Mouse (Mus musculus) erythroid progenitor cell, adult 5-6 weeks (primary cell): ENCODE measurements around the gene Serpina3m. TPM values are rescaled to one million over a fixed set of nuclear protein-coding genes. Genes with fewer than 3 reads are reported as not detected.
"Not testable (repeated sequence)": the region's sequence is repeated elsewhere in the genome, so short reads cannot be mapped to it uniquely, and the experiment has no call there.

Experiments used
- ATAC-seq: replicated peaks from 2 replicates; pipeline ENCODE4 v1.8.0; 2016; ENCODE audit warnings: moderate number of reproducible peaks, mild to moderate bottlenecking, moderate TSS enrichment, inconsistent platforms; ENCODE audit not compliant: poor library complexity, low FRiP score, severe bottlenecking
- total RNA-seq, 2 experiments: library from RNA; stranded (forward) in 1 of 2; stranded (reverse) in 1 of 2; fragments of 150-400 nt in 1 of 2; fragments of 186-747, 209-891 nt in 1 of 2; gene quantifications; 2 replicates each; pipeline versions ENCODE4 v1.2.3 to v1.2.4; 2015 to 2017; ENCODE audit warnings: low replicate concordance in 2 of 2

The Serpina3m gene
- total RNA-seq, 2 experiments from 2014 or later, result not detected

DNA sequence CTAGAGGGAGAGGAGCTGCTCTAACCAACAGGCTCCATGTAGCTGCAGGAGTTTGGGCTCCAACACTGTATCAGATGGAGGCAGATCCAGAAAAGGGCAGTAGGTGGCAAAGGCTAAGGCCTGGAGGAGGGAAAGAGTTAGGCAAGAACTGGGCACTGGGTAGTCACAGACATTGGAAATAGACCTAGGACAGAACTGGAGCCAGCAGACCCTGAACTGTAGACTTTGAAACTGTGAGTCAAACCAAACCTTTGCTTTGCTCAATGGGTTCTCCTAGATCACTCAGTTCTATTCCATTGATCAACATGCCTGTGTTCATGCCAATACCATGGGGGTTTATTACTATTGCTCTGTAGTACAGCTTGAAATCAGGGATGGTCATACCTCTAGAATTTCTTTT is 47.7 kb downstream of the Serpina3m start:
- ATAC-seq, result not testable (repeated sequence)

DNA sequence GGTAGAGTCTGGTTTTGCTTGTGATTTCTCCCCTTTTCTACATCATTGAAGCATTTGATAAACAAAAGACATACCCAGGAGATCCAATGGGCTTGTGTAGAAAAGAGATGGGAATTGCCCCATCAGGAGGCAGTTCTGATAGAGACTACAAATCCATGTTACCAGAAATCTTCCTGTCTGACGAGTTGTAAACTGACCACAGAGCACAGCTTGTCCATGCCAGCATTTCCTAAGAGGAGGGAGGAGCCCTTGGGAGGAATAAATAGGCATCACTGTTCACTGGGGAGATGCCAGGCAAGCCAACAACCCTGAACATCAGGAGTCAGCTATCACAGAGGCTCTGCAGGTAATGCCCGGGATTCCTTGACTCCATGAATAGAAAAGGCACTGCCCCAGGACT is 48.6 kb downstream of the Serpina3m start:
- ATAC-seq, result not testable (repeated sequence)

DNA sequence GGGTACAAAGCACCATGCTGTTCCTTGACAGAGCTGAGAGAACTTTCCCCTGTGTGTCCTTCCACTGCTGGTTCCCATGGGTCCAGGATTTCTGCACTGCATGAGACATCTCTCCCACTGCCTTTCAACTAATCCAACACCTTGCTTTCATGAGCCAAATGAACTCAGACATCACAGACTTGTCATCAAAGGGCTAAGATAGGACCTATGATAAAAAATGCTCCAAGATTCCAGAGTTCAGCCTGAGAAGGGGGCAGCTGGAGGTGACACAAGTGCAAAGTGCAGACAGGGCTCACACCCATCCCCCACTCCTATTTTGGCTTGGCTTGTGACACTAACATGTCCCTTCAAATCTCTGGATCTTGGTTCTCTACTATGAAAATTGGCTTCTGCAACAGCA is 50.2 kb downstream of the Serpina3m start:
- ATAC-seq, result no peak

DNA sequence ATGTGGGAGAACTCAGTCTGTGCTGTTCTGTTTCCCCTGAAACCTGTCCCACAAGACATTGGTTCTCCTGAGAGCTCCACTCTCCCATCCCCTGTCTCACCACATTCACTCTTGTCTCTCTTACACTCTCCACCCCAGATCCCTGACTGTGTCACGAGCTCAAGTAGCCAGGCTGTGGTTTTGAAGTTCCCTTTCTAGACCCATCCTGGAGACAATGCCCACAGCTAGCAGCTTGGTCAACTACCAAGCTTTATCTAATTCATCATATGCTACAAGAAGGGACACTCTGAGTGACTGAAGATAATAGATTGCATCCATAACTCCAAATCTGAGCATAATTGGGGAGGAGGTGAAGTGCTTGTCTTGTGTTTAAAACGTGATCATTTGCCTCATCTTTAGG is 52.8 kb downstream of the Serpina3m start:
- not testable (repeated sequence) for ATAC-seq

DNA sequence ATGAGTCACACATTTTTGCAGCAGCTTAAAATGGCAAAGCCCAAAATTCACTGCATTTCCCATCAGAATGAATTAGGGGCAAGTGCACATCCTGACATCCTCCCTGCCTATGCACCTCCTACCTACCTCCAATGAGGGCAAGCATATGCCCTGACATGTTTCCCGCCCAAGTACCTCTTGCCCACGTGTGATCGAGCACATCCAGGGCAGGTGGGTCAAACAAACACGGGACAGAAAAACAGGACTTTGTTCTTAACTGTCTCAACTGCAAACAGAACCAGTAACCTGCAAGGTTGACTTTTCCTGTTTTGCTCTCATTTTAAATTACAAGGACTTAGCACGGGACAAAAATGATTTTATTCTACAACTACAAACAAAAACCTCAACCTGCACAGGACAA is 65.7 kb downstream of the Serpina3m start:
- ATAC-seq, result no peak

DNA sequence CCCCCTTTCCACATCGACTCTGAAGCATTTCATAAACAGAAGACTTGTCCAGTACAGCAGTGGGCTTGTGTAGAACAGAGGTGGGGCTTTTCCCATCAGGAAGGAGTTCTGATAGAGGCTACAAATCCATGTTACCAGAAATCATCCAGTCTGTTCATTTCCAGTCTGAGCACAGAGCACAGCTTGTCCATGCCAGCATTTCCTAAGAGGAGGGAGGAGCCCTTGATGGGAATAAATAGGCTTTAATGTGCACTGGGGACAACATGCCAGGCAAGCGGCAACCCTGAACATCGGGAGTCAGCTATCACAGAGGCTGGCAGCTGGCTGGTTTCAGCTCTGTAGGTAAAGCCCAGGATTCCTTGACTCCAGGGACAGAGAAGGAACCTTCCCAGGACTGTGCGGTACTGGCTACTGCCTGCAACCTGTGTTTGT is 68.2 kb downstream of the Serpina3m start, which contains the start of gene Serpina3n:
TSS of gene Serpina3n (plus strand) at position 276 of the 432 bp plus-strand sequence.
- no peak for ATAC-seq

DNA sequence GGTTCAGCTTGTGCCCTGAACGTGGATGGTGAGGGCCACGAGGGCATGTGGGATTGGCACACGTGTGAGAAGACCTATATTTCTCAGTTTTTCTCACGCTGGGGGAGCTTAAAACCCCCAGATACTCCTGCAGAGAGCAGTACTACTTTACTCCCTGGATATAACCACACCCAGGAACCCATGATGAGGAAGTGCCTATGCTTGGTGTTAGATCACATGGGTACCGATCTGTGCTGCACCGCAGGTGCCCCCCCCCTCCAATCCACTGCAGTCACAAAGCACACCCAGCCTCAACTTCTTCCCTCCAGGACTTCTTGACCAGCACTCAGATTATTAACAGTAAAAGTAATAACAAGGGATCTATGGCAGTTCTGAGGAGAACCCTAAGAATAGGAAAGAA is 74.2 kb downstream of the Serpina3m start:
- no peak for ATAC-seq

DNA sequence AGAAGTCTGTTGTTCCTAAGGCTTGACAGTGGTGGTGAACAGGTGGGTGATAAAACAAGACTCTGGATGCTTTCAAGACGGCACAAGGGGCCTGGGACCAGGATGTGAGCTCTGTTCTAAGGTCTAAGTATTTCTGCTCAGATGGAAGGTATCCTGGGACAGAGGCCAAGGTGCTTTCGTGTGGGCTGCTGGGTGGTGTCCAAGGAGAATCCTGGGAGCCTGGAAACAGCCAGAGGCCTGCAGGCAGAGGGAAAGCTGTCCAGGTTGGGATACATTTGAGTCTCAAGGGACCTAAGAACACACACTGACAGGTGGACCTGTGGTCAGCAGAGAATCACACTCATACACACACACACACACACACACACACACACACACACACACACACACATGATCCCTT is 76.3 kb downstream of the Serpina3m start:
- ATAC-seq, result no peak

DNA sequence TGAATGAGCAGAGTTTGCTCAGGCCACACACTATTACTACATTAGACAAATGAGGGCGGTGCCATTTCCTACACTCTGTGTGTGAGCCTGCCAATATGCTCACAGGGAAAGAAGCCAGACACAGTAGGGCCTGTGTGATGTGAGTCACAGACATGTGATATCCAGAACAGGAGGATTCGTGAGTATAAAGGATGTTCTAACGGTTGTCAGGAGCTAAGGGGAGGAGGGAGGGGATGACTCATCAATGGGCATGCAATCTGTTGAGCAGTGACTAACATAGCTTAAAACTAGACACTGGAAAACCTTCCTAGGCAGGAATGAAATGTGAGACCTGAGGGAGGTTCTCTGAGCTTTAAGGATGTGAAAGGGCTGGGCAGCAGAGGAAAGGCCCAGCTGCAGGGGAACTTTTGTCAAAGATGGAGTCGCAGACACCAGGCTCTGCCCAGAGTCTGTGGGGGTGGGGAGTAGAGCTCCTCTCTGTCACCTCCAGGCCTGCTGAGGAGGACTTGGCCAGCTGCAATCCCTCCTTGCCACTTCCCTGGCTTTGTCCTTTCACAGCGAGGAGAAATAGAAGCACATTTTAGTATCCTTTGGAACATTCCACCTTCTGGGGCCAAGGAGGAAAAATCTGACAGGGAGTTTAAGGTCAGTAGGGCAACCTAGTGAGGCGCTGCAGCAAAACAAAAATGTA is 77.5 kb downstream of the Serpina3m start:
- no peak for ATAC-seq

DNA sequence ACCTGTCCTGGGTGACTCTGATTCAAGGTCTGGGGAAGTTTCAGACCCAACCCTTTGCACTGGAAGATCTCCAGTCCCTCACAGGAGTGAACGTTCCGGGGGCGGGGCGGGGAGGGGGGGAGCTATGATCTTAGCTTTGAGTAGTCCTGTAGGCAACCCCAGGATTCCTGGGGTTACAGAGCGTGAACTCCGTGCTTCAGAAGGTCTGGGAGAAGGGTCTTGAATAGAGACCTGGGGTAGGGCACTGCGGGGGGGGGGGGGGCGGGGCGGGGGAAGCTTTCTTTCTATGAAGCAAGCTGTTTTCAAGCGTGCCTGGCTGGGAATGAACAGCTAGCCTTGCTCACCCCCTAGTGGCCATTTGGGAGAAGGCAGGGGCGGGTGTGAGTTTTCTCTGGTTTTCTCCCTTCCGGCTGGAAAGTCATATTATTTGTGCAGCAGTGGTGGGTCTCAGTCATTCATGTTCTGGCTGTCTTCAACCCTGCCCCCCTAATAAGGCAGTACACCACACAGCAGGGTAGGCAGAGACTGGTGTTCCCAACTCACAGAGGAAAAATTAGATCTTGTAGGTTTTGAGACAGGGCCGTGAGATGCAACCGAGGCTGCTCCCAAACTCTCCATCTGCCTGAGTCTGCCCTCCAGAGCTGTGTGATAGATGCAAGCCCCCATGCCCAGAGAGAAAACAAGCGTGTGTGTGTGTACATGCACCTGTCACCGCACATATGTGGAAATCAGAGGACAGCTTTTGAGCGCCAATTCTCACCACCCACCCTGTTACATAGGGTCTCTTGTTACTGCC is 80.3 kb downstream of the Serpina3m start:
- ATAC-seq, result peak; percentile 41; the same call in 1 of the 2 replicates

DNA sequence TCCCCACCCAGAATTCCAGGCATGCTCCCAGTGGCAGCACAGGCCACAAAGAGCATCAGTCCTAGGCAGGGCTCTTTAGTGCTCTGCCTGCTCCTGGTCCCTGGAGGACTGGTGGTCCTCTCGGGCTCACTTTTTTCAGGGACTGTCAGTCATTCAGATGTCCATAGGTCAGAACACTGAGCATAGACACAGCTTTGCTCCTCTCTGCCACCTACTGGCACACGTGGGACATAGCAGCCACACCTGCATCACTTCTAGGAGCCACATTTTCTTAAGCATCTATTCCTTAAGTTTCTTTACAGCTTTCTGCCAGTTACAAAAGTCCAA is 80.8 kb downstream of the Serpina3m start:
- ATAC-seq, result peak; percentile 52; the same call in 1 of the 2 replicates

DNA sequence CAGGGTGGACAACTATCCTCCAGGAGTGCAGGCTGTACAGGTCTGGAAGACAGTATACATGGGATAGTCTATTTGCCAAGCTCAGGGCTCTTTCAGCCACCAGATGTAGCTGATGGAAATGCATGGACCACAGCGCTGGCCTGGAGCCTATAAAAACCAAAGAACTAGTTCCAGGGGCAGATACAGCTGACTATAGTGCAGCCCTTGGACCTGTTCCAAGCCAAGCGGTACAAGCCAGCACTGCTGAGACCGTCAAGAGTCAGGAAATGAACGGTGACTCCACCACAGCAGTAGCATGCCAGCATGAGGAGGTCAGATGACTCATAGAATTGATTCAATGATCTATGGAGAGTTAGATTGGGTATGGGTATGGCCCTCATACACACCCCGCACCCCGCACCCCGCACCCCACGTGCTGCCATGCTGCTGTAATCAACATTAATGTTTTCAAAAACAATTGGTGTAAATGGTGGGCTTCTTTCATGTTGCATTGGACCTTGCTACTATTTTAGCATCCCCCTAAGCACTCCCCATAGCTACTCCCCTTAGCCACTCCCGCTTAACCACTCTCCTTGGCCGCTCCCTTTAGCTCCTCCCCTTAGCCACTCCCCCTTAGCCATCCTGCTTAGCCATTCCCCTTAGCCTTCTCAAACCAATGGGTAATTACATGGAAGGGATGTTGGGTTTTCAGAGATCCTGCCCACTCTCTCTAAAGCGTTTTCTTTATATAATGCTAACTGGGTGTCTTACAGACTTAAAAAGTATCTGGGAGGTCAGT is 84.5 kb downstream of the Serpina3m start:
- ATAC-seq, result no peak

DNA sequence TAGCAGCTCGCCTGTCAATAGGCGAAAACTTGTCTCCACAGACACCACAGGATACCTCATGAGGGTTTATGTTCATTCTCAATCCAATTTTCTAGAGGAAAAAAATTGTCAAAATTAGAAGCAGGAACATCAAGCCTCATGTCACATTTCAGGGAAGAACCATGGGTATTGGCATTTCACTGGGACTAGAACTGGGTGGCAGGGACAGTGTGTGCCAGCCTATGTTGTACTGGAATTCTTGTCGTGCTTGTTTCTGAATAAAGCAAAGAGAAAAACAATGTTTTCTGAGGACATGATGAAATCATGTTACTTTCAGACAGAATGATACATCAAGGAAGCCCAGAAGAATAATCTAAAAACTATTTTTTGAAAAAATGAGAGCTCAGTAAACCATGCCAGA is 87.3 kb downstream of the Serpina3m start:
- ATAC-seq, result no peak

DNA sequence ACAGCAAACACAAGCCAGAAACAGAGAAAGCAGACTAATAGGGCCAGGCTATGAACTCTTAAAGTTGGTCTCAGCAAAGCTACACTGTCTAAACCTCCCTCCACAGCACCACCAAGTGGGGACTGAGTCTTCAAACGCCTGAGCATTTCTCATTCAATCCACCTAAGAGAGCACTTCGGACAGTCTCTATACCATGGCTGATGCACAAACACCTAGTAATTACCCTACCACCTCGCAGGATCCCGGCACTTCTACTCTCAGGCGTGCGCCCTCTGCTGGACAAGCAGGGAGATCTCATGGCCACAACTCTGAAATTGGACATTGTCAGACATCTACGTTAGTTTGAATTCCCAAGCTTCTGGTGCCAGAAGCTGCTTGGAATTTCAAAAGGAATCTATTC is 88.6 kb downstream of the Serpina3m start:
- ATAC-seq, result no peak

DNA sequence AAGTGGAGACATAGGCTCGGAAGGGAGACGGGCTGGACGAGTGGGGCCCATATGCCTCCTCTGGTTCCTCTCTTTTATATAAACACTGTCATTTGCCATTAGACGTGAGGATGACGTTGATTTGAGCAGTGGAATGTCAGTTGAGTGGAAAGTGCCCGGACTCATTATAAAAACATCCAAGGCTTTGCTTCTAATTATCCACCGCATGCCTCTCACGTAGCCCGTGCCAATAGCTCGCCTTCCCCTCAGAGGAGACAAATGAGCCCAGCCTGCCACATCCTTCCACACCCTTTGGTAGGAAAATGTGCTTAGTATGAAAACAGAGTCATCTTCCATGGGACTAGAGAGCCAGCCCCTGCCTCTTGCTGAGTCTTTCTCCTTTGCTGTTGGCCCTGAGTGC is 93.1 kb downstream of the Serpina3m start:
- no peak for ATAC-seq

DNA sequence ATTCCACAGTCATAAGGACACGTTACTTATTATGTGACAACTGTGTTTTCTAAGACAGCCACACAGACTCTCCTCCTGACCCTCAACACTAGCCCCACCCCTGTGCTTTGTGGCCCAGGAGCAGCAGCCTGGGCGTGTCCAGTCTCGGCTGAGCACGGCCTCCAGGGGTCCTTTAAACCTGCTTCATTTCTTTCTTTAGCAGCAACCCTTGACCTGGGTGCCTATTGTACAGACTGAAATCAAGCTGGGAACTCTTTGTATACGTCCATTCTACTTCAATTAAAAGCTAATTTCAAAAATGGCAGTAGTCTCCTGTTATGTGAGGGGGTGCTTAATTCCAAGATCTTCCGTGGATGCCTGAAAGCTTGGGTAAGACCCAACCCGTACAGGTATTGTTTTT is 94.9 kb downstream of the Serpina3m start:
- no peak for ATAC-seq

DNA sequence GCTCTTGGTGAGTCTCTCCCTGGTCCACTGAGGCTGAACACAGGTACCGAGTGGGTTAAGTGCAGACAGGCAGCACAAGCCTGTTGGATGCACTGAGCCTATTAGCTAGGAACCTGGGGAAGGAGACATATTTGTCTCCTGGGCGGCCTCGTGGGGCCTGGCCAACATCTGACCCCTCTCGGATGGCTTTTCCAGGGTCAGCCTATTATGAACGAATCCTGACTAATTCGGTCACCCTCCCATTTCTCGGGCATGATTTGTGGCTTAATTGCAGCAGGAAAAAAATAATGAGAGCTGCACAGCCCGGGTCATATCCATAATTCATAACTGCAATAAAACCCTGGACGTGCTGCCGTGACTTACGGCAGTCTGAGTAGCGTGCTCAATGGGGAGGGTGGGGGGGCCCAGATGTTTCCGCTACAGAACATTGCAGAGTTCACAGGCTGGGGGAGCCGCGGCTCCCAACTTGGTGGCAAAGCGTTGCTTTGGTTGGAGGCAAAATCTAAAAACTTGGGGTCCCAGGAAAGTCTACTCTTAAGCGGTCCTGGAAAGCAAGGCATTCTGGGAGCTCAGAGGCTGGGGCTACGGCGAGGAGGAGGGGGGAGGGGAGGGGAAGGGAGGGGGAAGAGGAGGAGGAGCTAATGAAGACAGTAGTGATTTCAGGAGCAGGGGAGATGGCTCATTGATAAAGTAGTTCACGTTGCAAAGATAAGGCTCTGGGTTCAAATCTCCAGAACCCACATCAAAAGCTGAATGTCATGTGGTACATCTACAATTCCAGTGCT is 95.9 kb downstream of the Serpina3m start:
- no peak for ATAC-seq

DNA sequence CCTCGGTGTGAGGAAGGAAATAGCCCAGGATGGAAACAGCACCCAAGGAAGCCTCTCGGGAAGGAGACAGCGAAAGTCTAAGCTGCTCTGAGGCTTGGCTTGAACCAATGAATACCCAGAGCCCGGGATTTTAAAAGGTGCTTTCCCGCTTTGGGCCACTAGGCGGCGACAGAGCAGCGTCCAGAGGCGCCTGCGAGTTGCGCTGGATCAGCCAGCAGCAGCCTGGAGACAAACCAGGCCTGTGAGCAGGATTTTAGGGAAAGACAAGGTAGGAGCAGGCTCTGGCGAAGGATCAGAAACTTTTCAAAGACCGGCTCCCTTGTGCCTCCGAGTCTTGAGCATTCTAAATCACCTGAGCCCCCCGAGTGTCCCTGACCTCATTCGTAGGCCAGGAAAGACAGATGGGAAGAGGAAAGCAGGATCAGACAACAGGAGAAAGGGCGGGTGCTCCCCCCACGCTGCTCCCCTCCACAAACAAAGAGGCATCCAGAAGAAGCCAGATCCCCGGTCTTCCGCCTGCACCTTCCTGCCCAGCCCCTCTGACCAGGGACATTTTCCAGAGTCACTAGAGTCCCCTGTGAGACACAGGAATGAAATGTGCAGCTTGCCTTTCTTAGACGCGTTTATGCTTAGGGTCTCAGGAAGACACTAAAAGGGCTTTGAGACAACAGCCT is 101.9 kb downstream of the Serpina3m start:
- ATAC-seq, result no peak

DNA sequence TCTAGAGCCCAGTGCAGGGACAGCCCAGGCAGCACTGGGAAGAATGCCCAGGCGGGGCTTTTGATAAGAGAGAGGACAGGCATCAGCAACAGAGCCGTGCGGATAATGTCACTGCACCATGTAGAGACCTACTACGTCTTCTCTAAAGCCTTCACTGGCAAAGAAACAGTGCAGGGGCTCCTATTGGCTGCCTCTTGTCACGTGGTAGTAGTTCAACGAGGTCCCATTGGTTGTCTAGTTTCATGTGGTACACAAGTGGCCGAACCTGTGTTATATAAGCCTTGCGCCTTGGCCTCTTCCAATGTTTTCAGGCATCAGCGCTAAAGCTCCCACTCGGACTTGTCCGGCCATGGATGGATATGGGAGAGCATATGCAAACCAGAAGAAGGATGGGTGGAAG is 105.4 kb downstream of the Serpina3m start:
- no peak for ATAC-seq
